Mouse (Mus musculus): ENCODE measurements around the gene Luc7l. TPM values are rescaled to one million over a fixed set of nuclear protein-coding genes. Genes with fewer than 3 reads are reported as not detected.

Luc7l gene
- 35.5 TPM for polyA plus RNA-seq (2014; fragmentation: Illumina TruSeq; extraction: RNeasy Lipid Tissue Mini Kit (QIAGEN cat#74804); ENCODE audit: low read depth, low replicate concordance)

GRCm38 (mm10) chr17:26252539-26253251 lies at the start of gene Luc7l:
Gene Luc7l (plus strand): TSS chr17:26252896.

DNA sequence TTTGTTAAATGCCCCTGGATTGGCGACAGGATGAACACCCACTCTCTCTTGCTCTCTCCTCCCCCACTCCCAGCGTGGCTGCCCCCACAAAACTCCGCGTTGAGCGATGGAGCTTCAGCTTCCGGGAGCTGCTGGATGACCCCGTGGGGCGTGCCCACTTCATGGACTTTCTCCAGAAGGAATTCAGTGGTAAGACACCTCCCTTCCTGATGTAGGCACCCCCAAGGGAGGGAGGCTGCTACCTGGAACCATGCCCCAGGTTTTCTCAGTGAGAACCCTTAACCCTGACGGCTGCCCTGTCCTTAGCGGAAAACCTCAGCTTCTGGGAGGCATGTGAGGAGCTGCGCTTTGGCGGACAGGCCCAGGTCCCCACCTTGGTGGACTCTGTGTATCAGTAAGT lies 45.0 kb upstream of the Luc7l start, which contains the start of gene Arhgdig:
Gene Arhgdig, minus strand, starts transcription at position 101 of the 400 bp plus-strand sequence.

GRCm38 (mm10) chr17:26244101-26244841 lies 8.4 kb upstream of the Luc7l start, which contains the start of gene Fam234a:
Gene Fam234a (minus strand): TSS chr17:26244242.

Other genes starting within 250 kb of the Luc7l start
- gene Rab11fip3, start 183.3 kb upstream of the Luc7l start, polyA plus RNA-seq (2014; fragmentation: Illumina TruSeq; extraction: RNeasy Lipid Tissue Mini Kit (QIAGEN cat#74804); ENCODE audit: low read depth, low replicate concordance) = 25.0 TPM
- gene Decr2, start 162.6 kb upstream of the Luc7l start, polyA plus RNA-seq (2014; fragmentation: Illumina TruSeq; extraction: RNeasy Lipid Tissue Mini Kit (QIAGEN cat#74804); ENCODE audit: low read depth, low replicate concordance) = 51.9 TPM
- 0.85 TPM for gene Nme4, start 157.3 kb upstream of the Luc7l start, polyA plus RNA-seq (2014; fragmentation: Illumina TruSeq; extraction: RNeasy Lipid Tissue Mini Kit (QIAGEN cat#74804); ENCODE audit: low read depth, low replicate concordance)
- gene Tmem8, start 139.6 kb upstream of the Luc7l start, polyA plus RNA-seq (2014; fragmentation: Illumina TruSeq; extraction: RNeasy Lipid Tissue Mini Kit (QIAGEN cat#74804); ENCODE audit: low read depth, low replicate concordance) = 19.8 TPM
- gene Mrpl28, start 129.4 kb upstream of the Luc7l start, polyA plus RNA-seq (2014; fragmentation: Illumina TruSeq; extraction: RNeasy Lipid Tissue Mini Kit (QIAGEN cat#74804); ENCODE audit: low read depth, low replicate concordance) = 10.4 TPM
- 20.0 TPM for gene Axin1, start 114.2 kb upstream of the Luc7l start, polyA plus RNA-seq (2014; fragmentation: Illumina TruSeq; extraction: RNeasy Lipid Tissue Mini Kit (QIAGEN cat#74804); ENCODE audit: low read depth, low replicate concordance)
- not detected for gene Pdia2, start 53.8 kb upstream of the Luc7l start, polyA plus RNA-seq (2014; fragmentation: Illumina TruSeq; extraction: RNeasy Lipid Tissue Mini Kit (QIAGEN cat#74804); ENCODE audit: low read depth, low replicate concordance)
- 0.53 TPM for gene Rgs11, start 49.9 kb upstream of the Luc7l start, polyA plus RNA-seq (2014; fragmentation: Illumina TruSeq; extraction: RNeasy Lipid Tissue Mini Kit (QIAGEN cat#74804); ENCODE audit: low read depth, low replicate concordance)
- not detected for gene Arhgdig, start 45.1 kb upstream of the Luc7l start, polyA plus RNA-seq (2014; fragmentation: Illumina TruSeq; extraction: RNeasy Lipid Tissue Mini Kit (QIAGEN cat#74804); ENCODE audit: low read depth, low replicate concordance)
- gene Fam234a, start 8.7 kb upstream of the Luc7l start, polyA plus RNA-seq (2014; fragmentation: Illumina TruSeq; extraction: RNeasy Lipid Tissue Mini Kit (QIAGEN cat#74804); ENCODE audit: low read depth, low replicate concordance) = 30.6 TPM
- 2.2 TPM for gene Neurl1b, start 161.9 kb downstream of the Luc7l start, polyA plus RNA-seq (2014; fragmentation: Illumina TruSeq; extraction: RNeasy Lipid Tissue Mini Kit (QIAGEN cat#74804); ENCODE audit: low read depth, low replicate concordance)